Mouse (Mus musculus) testis, adult 2 months (tissue): ENCODE measurements around the gene Myh7b.

ENCODE experiments used
- CTCF ChIP-seq: fragments of 200-500 bp; IDR thresholded peaks from 2 replicates; pipeline ENCODE4 v1.5.1; 2012; ENCODE audit warnings: low read depth, mild to moderate bottlenecking, inconsistent platforms, low read length, moderate library complexity; ENCODE audit not compliant: control insufficient read depth, insufficient read depth, insufficient replicate concordance
- POLR2A ChIP-seq: fragments of 200-500 bp; IDR thresholded peaks from 2 replicates; pipeline ENCODE4 v1.6.1; 2012; ENCODE audit warnings: low read depth, mild to moderate bottlenecking, inconsistent platforms, low read length, moderate library complexity; ENCODE audit not compliant: control insufficient read depth

DNA sequence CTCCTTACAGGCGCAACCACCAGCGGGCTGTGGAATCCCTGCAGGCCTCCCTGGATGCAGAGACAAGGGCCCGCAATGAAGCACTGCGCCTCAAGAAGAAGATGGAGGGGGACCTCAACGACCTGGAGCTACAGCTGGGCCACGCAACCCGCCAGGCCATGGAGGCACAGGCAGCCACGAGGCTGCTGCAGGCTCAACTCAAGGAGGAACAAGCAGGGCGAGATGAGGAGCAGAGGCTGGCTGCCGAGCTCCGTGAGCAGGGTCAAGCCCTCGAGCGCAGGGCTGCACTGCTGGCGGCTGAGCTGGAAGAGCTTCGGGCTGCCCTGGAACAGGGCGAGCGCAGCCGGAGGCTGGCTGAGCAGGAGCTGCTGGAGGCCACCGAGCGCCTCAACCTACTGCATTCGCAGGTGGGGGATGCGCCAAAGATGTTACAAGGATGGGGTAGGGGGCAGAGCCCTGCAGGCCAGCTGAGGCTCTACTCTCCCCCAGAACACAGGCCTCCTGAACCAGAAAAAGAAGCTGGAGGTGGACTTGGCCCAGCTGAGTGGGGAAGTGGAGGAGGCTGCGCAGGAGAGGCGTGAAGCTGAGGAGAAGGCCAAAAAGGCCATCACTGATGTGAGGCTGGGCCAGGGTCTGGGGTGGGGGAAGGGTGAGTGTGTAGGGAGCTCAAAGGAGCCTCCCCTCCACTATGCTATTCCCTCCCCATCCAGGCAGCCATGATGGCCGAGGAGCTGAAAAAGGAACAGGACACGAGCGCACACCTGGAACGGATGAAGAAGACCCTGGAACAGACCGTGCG, 21.3 kb downstream of the Myh7b start:
- TF ChIP-seq POLR2A = no peak
- TF ChIP-seq CTCF = no peak
